Mouse (Mus musculus) limb, embryonic 14.5 days (tissue): Measurements from ENCODE around the gene Usp10. TPM values are rescaled to one million over a fixed set of nuclear protein-coding genes. Genes with fewer than 3 reads are reported as not detected.

Experiments
- ATAC-seq: fragments of 200-750 bp; cut with Nextera tagmentation; 2 replicates; pipeline ENCODE4 v1.8.0; 2017; ENCODE audit warnings: low read depth, moderate number of reproducible peaks, moderate TSS enrichment; ENCODE audit not compliant: low FRiP score
- DNase-seq: peaks from one replicate; pipeline ENCODE4 v3.0.0-alpha.2; 2015; ENCODE audit warnings: low spot score
- H3K27ac ChIP-seq: fragments of 300-500 bp; sonication (generic); replicated peaks from 2 replicates; pipeline ENCODE4 v1.5.1; 2014; ENCODE audit warnings: low read depth, mild to moderate bottlenecking, low read length, moderate library complexity, mixed read lengths
- H3K27me3 ChIP-seq: fragments of 300-500 bp; sonication (generic); 2 replicates; pipeline ENCODE4 v1.6.1; 2014; ENCODE audit warnings: low read length, mixed read lengths; ENCODE audit not compliant: control insufficient read depth, insufficient read depth
- H3K36me3 ChIP-seq: fragments of 300-500 bp; sonication (generic); 2 replicates; pipeline ENCODE4 v1.6.1; 2014; ENCODE audit warnings: mild to moderate bottlenecking, low read length, moderate library complexity, mixed read lengths; ENCODE audit not compliant: control insufficient read depth, insufficient read depth
- H3K4me1 ChIP-seq: fragments of 300-500 bp; sonication (generic); 2 replicates; pipeline ENCODE4 v1.6.1; 2014; ENCODE audit warnings: antibody characterized with exemption, low read length, mixed read lengths; ENCODE audit not compliant: control insufficient read depth, insufficient read depth
- H3K4me2 ChIP-seq: fragments of 300-500 bp; sonication (generic); replicated peaks from 2 replicates; pipeline ENCODE4 v1.6.1; 2014; ENCODE audit warnings: low read depth, mild to moderate bottlenecking, low read length, moderate library complexity; ENCODE audit not compliant: severe bottlenecking
- H3K4me3 ChIP-seq: fragments of 300-500 bp; sonication (generic); replicated peaks from 2 replicates; pipeline ENCODE4 v1.5.1; 2014; ENCODE audit warnings: low read length
- H3K9ac ChIP-seq: fragments of 300-500 bp; sonication (generic); 2 replicates; pipeline ENCODE4 v1.6.1; 2014; ENCODE audit warnings: mild to moderate bottlenecking, low read depth, low read length, moderate library complexity; ENCODE audit not compliant: severe bottlenecking
- H3K9me3 ChIP-seq: fragments of 300-500 bp; sonication (generic); 2 replicates; pipeline ENCODE4 v1.6.1; 2016; ENCODE audit warnings: low read length; ENCODE audit not compliant: control insufficient read depth
- POLR2A ChIP-seq: fragments of 200-500 bp; IDR thresholded peaks from 2 replicates; pipeline ENCODE4 v1.8.0; 2012; ENCODE audit warnings: inconsistent platforms, mild to moderate bottlenecking, moderate library complexity, borderline replicate concordance; ENCODE audit not compliant: insufficient read depth, insufficient read length; ENCODE audit errors: extremely low read depth
- WGBS: fragments of 180-500 bp; shearing (Covaris S2); extraction: QIAGEN DNeasy Blood & Tissue Kit; methylation state at CpG from one replicate; pipeline ENCODE4 v1.1.7; 2014; 5-methylcytosine and 5-hydroxymethylcytosine counted together
- polyA plus RNA-seq, 2 experiments: library from polyadenylated mRNA; depleted of rRNA in 1 of 2; stranded (reverse) in 1 of 2; unstranded in 1 of 2; fragments of >200 nt; fragmentation: Nextera tagmentation in 1 of 2; extraction: Ambion mirVana in 1 of 2; gene quantifications; 2 replicates each; pipeline versions ENCODE4 v1.2.1 to v1.2.3; 2012 to 2014

Gene Usp10
- polyA plus RNA-seq, 2 experiments, result 95.9 to 131 TPM

DNA sequence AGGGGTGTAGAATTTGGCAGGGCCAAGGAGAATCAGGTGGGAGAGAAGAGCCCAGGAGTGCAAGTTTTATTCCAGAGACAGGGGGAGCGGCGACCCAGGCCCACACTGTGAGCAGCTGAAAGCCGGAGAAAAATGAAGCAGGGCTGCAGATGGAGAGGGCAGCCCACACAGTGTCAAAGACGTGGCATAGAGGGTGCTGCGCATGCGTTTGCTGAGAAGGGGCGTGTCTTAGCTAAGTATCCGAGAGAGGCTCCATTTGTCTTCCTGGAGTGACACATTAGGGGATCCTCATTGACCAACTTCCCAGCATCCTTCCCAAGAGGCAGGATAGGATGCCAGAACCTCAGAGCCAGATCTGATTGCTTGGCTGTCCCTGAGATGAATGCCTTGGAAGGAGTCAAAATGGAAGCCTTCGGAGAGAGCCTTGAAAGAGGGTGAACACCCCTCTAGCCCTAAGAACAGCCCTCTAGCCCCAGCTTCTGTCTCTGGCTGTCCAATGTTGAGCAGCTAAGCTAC lies 96.5 kb downstream of the Usp10 start:
- H3K27me3 ChIP-seq, result no peaks in the 10 kb centered on the region
- H3K4me2 ChIP-seq, result 0 out of 2 replicates have a peak overlapping the region, but pooled peaks have one; percentile 10
- WGBS, result 37% methylated on average over 9 of the region's 9 CpGs
- DNase-seq, result no peak
- TF ChIP-seq POLR2A, result no peak
- no peak overlapping the region for H3K9ac ChIP-seq
- peaks cover 19% of the 10 kb centered on the region for H3K4me1 ChIP-seq
- H3K36me3 ChIP-seq, result no peaks in the 10 kb centered on the region
- no peak for ATAC-seq
- H3K27ac ChIP-seq, result no peak overlapping the region
- H3K9me3 ChIP-seq, result no peaks in the 10 kb centered on the region
- H3K4me3 ChIP-seq, result no peak overlapping the region

Other genes with a start within 250 kb of the Usp10 start
- gene Wfdc1, start 244.0 kb upstream of the Usp10 start, polyA plus RNA-seq (2012; rRNA removed), result 0.91 and 0.93 TPM in 2 replicates
- gene Wfdc1, start 244.0 kb upstream of the Usp10 start, polyA plus RNA-seq (2014; fragmentation: Nextera tagmentation; extraction: Ambion mirVana), result 0.33 and 0.80 TPM in 2 replicates
- 2.1 and 3.1 TPM in 2 replicates for gene Atp2c2, start 210.4 kb upstream of the Usp10 start, polyA plus RNA-seq (2012; rRNA removed)
- 2.3 and 2.6 TPM in 2 replicates for gene Atp2c2, start 210.4 kb upstream of the Usp10 start, polyA plus RNA-seq (2014; fragmentation: Nextera tagmentation; extraction: Ambion mirVana)
- gene Tldc1, start 131.9 kb upstream of the Usp10 start, polyA plus RNA-seq (2012; rRNA removed), result 10.6 and 11.7 TPM in 2 replicates
- 5.1 and 6.7 TPM in 2 replicates for gene Tldc1, start 131.9 kb upstream of the Usp10 start, polyA plus RNA-seq (2014; fragmentation: Nextera tagmentation; extraction: Ambion mirVana)
- gene Cotl1, start 69.8 kb upstream of the Usp10 start, polyA plus RNA-seq (2012; rRNA removed), result 147 and 196 TPM in 2 replicates
- 212 and 247 TPM in 2 replicates for gene Cotl1, start 69.8 kb upstream of the Usp10 start, polyA plus RNA-seq (2014; fragmentation: Nextera tagmentation; extraction: Ambion mirVana)
- 12.1 and 16.2 TPM in 2 replicates for gene Klhl36, start 48.1 kb upstream of the Usp10 start, polyA plus RNA-seq (2012; rRNA removed)
- 9.1 and 10.2 TPM in 2 replicates for gene Klhl36, start 48.1 kb upstream of the Usp10 start, polyA plus RNA-seq (2014; fragmentation: Nextera tagmentation; extraction: Ambion mirVana)
- 49.9 and 63.3 TPM in 2 replicates for gene Gm20388, start 481 bp downstream of the Usp10 start, polyA plus RNA-seq (2012; rRNA removed)
- gene Gm20388, start 481 bp downstream of the Usp10 start, polyA plus RNA-seq (2014; fragmentation: Nextera tagmentation; extraction: Ambion mirVana), result 1.9 TPM in 1 of 2 replicates, not detected in the other
- 7.5 and 8.6 TPM in 2 replicates for gene Crispld2, start 82.1 kb downstream of the Usp10 start, polyA plus RNA-seq (2012; rRNA removed)
- gene Crispld2, start 82.1 kb downstream of the Usp10 start, polyA plus RNA-seq (2014; fragmentation: Nextera tagmentation; extraction: Ambion mirVana), result 3.9 and 4.5 TPM in 2 replicates
- 38.2 and 44.8 TPM in 2 replicates for gene Zdhhc7, start 191.1 kb downstream of the Usp10 start, polyA plus RNA-seq (2012; rRNA removed)
- 29.7 and 33.1 TPM in 2 replicates for gene Zdhhc7, start 191.1 kb downstream of the Usp10 start, polyA plus RNA-seq (2014; fragmentation: Nextera tagmentation; extraction: Ambion mirVana)
- 4.1 and 4.2 TPM in 2 replicates for gene 6430548M08Rik, start 203.8 kb downstream of the Usp10 start, polyA plus RNA-seq (2012; rRNA removed)
- 4.0 and 6.6 TPM in 2 replicates for gene 6430548M08Rik, start 203.8 kb downstream of the Usp10 start, polyA plus RNA-seq (2014; fragmentation: Nextera tagmentation; extraction: Ambion mirVana)